Mouse (Mus musculus) macrophage (primary cell): ENCODE results near the gene Cltc. TPM values are rescaled to one million over a fixed set of nuclear protein-coding genes. Genes with fewer than 3 reads are reported as not detected.
A peak's percentile ranks its signal among the peaks of the same experiment; 100 is the strongest.

Source experiments
- H3K27ac ChIP-seq: fragments of 350-480 bp; formaldehyde crosslinking; 2 replicates; pipeline ENCODE4 v1.9.0; 2021
- H3K36me3 ChIP-seq: fragments of 350-480 bp; formaldehyde crosslinking; 2 replicates; pipeline ENCODE4 v1.9.0; 2021; ENCODE audit errors: inconsistent target
- H3K4me3 ChIP-seq: fragments of 350-480 bp; formaldehyde crosslinking; 2 replicates; pipeline ENCODE4 v1.9.0; 2021; ENCODE audit errors: inconsistent target
- H3K79me2 ChIP-seq: fragments of 350-480 bp; formaldehyde crosslinking; 2 replicates; pipeline ENCODE4 v1.9.0; 2021; ENCODE audit errors: inconsistent target
- WGBS: methylation state at CpG from one replicate; pipeline ENCODE4 v1.1.7; 2026; ENCODE audit warnings: inconsistent platforms; ENCODE audit not compliant: missing documents; 5-methylcytosine and 5-hydroxymethylcytosine counted together
- polyA plus RNA-seq: library from polyadenylated mRNA; stranded (reverse); fragments of 250-400 nt; gene quantifications from 3 replicates; pipeline ENCODE4 v1.2.4, GENCODE M21; 2018; ENCODE audit warnings: inconsistent platforms

The Cltc gene
- polyA plus RNA-seq, 1 experiment from 2014 or later = 483 TPM

DNA sequence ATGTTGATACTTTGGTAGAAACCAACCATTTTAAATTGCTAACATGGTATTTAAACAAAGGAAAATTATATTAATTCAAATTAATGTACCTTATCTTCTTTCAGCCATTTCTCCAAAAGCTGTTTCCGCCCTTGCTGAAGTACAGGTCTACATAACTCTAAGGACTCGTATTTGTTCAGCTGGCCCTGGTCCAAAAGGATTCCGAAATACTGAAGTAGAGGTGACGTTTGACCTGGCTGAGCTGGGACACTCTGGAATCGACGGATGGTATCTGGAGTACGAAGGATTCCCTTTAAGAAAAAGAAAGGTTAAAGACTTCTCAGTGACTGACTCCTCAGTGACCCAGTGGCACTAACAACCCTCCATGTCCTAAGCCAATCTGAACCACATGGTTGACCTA is 32.4 kb downstream of the Cltc start:
- H3K79me2 ChIP-seq = peaks cover 100% of the 10 kb centered on the region
- H3K4me3 ChIP-seq = no peak overlapping the region
- 95% methylated on average over 7 of the region's 7 CpGs for WGBS
- H3K36me3 ChIP-seq = peaks cover 48% of the 10 kb centered on the region
- no peak overlapping the region for H3K27ac ChIP-seq

DNA sequence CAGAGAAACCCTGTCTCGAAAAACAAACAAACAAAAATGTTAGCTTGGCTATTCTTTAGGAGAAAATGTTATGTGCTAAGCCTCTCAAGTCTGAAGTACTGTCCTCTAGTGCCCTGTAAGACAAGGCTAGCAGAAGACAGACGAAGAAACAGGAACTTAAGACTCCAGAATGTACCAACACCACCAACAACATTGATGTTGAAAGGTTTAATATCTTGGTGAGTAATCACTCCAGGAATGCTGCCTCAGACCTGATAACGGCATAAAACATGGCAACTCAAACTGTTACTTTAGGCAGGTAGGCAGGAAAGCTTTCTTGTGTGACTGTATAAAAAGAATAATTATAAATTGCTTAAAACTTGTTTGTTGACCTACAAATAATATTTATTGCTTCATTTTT is 33.4 kb downstream of the Cltc start:
- H3K4me3 ChIP-seq = no peak overlapping the region
- H3K36me3 ChIP-seq = peaks cover 44% of the 10 kb centered on the region
- 22% methylated on average over 2 of the region's 3 CpGs for WGBS
- no peak overlapping the region; the same call in 1 of the 2 replicates for H3K27ac ChIP-seq
- peaks cover 100% of the 10 kb centered on the region for H3K79me2 ChIP-seq

DNA sequence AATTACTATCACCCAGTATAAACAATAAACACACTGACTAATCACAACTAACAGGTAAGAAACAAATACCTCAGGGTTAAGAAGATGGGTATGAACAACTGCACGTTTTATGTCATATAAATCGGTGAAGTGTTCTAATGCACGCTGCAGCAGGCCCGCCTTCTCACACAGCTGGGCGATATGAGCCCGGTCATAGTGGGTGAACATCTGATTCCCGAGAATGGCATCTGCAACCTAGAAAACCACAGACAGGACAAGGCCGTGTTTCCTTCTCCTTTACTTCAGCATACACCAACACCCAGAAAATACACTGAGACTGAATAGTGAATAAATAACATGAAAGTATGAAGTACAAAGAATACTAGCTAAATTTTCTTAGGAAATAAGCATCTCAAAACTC is 38.0 kb downstream of the Cltc start:
- 3% methylated on average over 8 of the region's 8 CpGs for WGBS
- H3K36me3 ChIP-seq = peaks cover 32% of the 10 kb centered on the region; the same call in 1 of the 2 replicates
- no peak overlapping the region for H3K4me3 ChIP-seq
- peaks cover 92% of the 10 kb centered on the region for H3K79me2 ChIP-seq
- peak overlapping the region; percentile 84 for H3K27ac ChIP-seq

DNA sequence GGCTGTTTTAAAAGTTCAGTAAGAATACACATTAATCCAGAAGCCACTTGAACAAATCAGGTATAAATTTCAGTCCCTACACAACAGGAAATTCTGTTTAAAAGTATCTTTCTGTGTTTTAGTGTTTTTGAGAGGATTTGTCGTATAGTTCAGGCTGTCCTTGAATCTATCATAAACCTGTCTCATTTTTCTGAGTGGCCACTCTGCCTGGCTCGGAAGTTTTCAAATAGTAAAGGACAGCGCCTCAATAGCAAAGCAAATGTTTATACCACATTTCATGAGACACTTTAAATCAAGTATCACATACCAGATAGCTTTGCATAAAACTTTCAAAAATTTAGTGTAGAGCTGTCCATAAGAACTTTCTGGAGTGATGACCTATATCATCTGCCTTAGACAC is 39.0 kb downstream of the Cltc start:
- Histone ChIP-seq H3K27ac (peak overlapping the region; percentile 84), H3K4me3 (no peak overlapping the region), H3K79me2 (peaks cover 92% of the 10 kb centered on the region), H3K36me3 (peaks cover 42% of the 10 kb centered on the region; the same call in 1 of the 2 replicates)
- WGBS = 86% methylated on average over 3 of the region's 3 CpGs

DNA sequence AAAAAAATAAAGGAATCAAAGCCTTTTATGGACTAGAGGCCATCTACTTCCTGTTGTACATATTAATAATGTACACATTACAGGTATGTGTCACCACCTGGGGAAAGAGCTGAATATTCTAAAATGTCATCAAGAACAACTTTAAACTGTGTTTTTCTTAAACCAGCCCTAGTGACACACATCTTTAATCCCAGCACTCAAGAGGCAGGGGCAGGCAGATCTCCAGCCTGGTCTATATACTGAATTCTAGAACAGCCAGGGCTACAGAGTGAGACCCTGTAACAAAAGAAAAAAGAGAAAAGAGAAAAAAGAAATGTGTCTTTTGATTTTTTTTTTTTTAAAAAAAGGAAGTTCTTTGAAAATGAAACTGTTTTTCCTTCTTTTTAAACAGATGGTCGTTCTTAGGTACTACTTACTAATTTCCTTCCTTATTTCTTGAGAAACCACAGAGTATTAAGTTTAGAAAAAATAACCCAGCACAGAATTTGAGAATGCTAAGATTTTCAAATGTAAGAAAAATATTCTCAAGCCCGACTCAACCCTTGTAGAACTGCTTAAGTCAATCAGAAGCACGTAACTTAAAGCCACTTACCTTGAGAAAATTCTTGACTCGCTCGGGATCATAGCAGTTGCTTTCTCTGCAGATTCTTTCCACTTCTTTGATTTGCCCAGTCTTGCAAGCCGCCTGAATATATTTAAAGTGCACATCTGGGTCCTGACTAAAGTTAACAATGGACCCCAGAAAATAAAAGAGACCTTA is 39.9 kb downstream of the Cltc start:
- H3K27ac ChIP-seq = peak overlapping the region; percentile 84
- H3K4me3 ChIP-seq = no peak overlapping the region
- WGBS = 4% methylated on average over 5 of the region's 6 CpGs
- H3K79me2 ChIP-seq = peaks cover 92% of the 10 kb centered on the region
- H3K36me3 ChIP-seq = peaks cover 50% of the 10 kb centered on the region; the same call in 1 of the 2 replicates

DNA sequence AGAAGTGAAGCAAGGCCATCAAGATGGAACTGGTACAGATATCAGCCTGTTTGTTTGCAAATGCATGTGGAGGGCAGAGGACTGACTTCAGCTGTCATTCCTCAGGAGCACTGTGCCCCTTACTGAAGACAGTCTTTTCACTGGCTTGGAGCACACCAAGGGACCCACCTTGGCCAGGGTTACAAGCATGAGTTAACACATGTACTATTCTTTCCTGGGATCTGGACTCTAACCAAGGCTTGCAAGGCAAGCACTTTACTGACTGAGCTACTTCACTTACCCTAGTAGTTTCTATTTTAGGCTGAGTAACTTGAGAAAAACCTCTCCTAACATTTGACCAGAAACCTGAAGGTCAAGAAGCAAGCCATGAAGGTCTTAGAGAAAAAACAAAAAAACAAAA is 42.8 kb downstream of the Cltc start:
- Histone ChIP-seq H3K27ac (peak overlapping the region; percentile 31), H3K36me3 (peaks cover 61% of the 10 kb centered on the region)

DNA sequence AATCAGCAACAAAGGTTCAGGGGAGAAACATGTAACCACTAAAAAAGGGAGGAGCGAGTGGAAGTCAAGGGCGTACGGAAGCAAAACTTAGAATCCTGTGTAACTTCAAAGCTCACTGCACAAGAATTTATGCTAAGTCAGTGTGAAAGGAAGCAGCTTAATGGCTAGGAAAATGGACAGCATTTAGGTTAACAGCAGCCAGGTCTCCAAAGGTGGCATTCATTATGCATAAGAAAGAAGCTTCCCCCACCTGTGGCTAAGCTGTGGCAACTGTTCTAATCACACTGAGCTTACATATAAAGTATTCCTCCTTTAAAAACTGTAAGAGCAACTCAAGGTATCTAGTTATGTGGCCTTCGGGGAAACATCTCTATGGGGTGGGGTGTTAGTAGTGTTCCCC is 56.2 kb downstream of the Cltc start:
- 98% methylated on average over 4 of the region's 4 CpGs for WGBS
- no peak overlapping the region for H3K27ac ChIP-seq
- H3K36me3 ChIP-seq = peaks cover 96% of the 10 kb centered on the region
- no peak overlapping the region for H3K4me3 ChIP-seq
- H3K79me2 ChIP-seq = peaks cover 96% of the 10 kb centered on the region; the same call in 1 of the 2 replicates

More for the DNA sequence above, 42.8 kb downstream of the Cltc start:
- H3K79me2 ChIP-seq = peaks cover 92% of the 10 kb centered on the region
- H3K4me3 ChIP-seq = no peak overlapping the region

DNA sequence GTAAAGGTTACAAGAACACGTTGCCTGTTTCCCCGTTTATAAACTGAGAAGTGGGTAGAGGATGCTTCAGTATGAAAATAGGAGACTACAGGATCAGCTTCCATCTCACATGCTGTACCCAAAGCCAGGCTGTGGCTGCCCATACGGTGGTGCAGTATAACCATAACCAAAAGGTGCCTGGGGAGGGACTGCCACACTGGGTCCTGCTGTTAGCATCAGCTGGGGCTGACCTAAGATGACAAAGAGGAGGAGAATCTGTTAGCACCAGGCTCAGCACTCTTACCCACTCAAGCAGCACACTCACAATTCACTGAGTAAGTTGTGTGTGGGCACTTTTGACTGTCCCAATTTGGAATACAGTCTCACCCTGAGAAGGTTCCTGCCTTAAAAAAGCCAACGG is 61.9 kb downstream of the Cltc start:
- Histone ChIP-seq H3K36me3 (peaks cover 86% of the 10 kb centered on the region), H3K4me3 (no peak overlapping the region), H3K27ac (no peak overlapping the region), H3K79me2 (peaks cover 70% of the 10 kb centered on the region; the same call in 1 of the 2 replicates)
- WGBS = 87% methylated on average over 4 of the region's 4 CpGs

DNA sequence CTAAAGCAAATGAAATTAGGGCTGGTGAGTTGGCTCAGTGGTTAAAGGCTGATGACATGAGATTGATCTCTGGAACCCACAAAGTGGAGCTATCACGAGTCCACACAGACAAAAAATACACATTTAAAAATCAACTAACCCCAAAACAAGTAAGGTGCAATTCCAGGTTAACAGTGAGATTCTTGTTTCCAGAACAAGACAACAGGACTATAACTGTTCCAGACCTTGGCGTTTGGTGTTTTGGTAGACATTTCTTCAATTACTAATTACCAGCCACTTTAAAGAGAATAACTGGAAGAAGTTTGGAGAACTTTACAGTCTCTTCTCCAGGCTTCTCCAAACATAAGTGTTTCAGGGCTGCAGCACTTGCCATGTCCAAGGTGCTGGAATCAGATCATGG is 64.8 kb downstream of the Cltc start:
- 100% methylated on average over 2 of the region's 2 CpGs for WGBS
- no peak overlapping the region for H3K27ac ChIP-seq
- peaks cover 62% of the 10 kb centered on the region for H3K36me3 ChIP-seq
- peaks cover 70% of the 10 kb centered on the region for H3K79me2 ChIP-seq
- H3K4me3 ChIP-seq = no peak overlapping the region

DNA sequence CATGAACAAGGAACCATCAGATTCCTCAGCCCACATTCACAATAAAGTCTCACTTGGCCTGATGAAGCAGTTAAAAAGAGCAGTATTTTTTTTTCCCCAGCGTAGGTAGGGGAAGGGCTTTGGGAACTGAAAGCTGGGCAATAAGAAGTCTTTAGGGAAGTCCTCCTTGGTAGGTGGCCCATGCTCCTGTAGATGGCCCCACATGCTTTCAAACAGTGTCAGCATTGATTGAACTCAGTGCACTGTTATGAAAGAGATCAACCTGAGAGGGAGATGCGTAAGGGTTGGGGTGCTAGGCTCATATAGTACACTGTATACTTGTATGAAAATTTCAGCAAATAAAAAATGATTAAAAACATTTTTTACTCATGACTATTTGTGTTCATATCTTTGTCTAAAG is 65.4 kb downstream of the Cltc start:
- Histone ChIP-seq H3K27ac (peak overlapping the region; percentile 7; the same call in 1 of the 2 replicates), H3K4me3 (no peak overlapping the region), H3K36me3 (peaks cover 56% of the 10 kb centered on the region), H3K79me2 (peaks cover 70% of the 10 kb centered on the region)
- WGBS = 67% methylated on average over 2 of the region's 2 CpGs

DNA sequence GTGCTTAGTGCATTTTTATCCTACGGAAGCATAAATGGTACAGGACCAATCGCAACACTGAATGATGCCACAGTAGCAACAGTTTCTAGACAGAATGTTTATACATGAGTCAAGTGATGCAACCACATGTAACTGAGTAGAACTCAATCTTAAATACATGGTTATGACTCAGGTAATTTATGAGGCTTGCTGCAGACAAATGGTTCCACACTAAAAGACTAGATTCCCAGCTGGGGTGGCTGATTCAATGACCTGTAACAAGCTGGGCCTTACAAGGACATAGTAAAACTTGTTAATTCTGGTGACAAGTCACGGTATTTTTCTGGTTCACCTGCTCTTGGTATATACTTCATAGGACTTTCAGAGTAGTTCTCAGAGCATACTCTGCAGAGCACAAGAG is 65.9 kb downstream of the Cltc start:
- H3K27ac ChIP-seq = peak overlapping the region; percentile 7; the same call in 1 of the 2 replicates
- H3K36me3 ChIP-seq = peaks cover 51% of the 10 kb centered on the region
- H3K79me2 ChIP-seq = peaks cover 70% of the 10 kb centered on the region
- no peak overlapping the region for H3K4me3 ChIP-seq
- WGBS = 90% methylated on average over 3 of the region's 3 CpGs

DNA sequence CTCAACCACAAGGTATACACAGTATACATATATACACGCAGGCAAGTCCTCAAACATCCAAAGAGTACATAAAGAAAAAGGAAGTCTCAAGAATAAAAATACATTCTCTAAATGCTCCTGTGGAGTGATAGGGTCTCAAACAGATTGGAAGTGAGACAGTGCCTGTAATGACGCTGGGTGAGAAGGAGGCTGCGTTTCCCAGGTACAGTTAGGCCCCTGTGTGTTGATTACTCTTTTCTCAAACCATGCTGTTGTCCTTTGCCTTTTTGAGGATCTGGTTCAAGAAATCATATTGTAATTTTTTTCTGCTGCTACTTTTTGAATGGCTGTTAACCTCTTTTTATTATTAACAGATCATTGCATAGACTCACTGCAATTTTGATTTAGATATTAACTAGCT is 67.0 kb downstream of the Cltc start:
- H3K36me3 ChIP-seq = peaks cover 41% of the 10 kb centered on the region
- 100% methylated on average over 3 of the region's 3 CpGs for WGBS
- H3K79me2 ChIP-seq = peaks cover 75% of the 10 kb centered on the region
- no peak overlapping the region for H3K4me3 ChIP-seq
- no peak overlapping the region for H3K27ac ChIP-seq

DNA sequence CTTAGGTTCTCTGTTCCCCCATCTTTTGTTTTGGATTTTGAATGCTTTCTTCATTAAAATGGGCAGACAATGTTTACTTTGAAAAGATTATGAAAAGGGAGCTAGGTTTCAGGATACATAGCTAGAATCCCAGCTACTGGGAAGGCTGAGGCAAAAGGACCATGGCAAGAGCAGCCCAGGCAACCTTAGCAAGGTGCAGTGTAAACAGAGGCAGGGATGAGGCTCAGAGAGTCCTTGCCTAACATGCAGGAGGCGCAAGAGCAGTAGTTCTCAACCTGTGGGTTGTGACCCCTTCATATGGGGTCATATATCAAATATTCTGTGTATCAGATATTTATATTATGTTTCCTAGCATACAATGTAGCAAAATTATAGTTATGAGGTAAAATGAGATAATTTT is 72.0 kb downstream of the Cltc start:
- H3K27ac ChIP-seq = no peak overlapping the region
- 0 out of 2 replicates have a peak, but pooled peaks cover 3% of the 10 kb centered on the region for H3K36me3 ChIP-seq
- H3K4me3 ChIP-seq = no peak overlapping the region
- H3K79me2 ChIP-seq = peaks cover 95% of the 10 kb centered on the region
- 89% methylated on average over 1 of the region's 1 CpGs for WGBS

DNA sequence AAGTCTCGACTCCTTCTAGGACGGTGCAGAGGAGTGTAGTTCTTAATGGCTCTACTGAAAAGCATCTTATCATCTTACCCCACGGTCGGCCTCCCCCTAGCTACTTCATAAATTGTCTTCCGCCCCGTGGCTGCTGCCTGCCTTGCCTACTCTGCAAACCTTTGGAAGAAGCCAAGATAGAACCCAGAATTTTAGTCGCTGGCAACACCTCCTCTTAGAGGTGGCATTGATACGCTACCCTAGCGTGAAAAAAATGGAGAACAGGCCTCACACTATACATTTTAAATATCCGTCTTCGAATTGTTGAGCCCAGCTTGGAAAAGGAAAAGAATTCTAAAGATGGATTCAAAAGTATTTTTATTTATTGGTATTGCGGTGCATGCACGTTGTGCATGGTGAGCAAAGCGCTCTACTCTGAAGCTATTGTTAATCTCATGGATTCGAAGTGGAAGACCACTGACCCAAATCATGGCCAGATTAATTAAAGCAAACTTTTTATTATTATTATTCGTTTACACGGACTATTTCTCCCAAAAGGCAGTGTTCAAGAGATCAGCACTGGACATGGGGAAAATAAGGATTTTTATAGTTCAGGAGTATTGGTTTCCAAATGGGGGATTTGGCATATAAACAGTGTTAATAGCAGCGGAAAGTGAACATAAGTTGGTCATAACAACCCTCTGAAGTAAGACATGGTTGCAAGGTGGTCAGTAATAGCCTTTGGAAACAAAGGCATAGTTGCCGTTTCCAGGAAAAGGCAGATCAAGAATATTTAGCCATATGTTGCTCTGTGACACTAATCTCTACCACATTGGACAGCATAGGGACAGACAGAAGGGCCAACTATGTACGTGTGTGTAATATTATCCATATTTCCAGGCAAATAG is 73.0 kb downstream of the Cltc start:
- peak overlapping the region; percentile 81 for H3K4me3 ChIP-seq
- peak overlapping the region; percentile 57 for H3K27ac ChIP-seq
- WGBS = 4% methylated on average over 20 of the region's 20 CpGs
- H3K79me2 ChIP-seq = peaks cover 95% of the 10 kb centered on the region
- H3K36me3 ChIP-seq = no peaks in the 10 kb centered on the region
